Mouse (Mus musculus): ENCODE data around the gene Akain1. TPM values are rescaled to one million over a fixed set of nuclear protein-coding genes. Genes with fewer than 3 reads are reported as not detected.

Gene Akain1
- total RNA-seq, 2 experiments from 2014 or later: not detected

DNA sequence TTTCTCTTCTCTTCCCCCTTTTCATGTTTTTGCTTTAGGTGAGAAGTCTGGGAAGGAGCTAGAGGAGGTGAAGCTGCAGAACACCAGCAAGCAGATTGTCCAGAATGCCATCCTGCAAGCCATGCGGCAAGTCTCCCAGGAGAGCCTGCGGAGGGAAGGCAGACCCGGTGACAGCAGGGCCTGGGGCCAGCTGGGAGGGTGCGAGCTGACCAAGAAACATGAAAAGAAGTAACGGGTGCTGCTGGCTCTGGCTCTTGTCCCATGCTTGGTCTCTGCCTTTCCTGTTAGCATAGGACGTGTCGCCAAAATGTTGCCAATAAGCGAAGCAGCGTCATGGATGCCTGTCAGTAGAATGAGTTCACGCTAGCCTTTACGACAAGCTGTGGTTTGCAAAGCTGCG lies 48.0 kb downstream of the Akain1 start:
- no peak for DNase-seq

DNA sequence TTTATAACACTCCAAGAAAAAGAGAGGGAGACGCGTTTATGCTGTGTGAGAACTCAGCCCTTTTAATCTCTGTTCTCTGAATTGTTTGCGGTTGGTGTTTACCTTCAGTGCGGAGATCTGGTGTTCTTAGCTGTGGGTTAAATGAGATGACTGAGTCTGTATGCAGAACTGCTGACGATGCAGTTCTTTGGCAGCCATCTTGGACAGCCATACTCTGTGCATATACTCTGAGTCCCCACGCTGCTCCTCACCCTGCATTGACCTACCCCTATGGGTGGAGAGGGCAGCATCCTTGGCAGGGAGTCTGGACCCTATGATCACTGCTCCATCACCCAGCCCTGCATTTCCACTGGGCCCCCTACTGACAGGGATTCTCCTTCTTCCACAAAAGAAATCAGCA lies 48.8 kb downstream of the Akain1 start:
- DNase-seq: no peak

DNA sequence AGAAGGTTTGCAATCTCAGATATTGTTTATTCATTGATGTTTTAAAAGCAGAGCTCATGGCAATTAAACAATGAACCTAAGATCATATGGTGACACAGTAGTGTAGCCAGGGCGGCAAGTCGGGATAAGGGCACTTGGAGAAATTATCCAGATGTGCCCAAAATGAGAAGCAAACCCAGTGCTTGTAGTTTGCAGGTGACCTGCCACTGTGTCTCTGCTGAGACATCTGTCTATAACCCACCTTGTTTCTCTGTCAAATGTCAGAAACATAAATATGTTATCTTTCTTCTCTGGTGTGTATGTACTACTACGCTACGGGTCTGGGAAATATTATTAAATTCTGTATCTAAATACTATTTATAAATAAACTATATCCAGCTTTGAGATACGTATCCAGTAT lies 49.7 kb downstream of the Akain1 start:
- DNase-seq: no peak

DNA sequence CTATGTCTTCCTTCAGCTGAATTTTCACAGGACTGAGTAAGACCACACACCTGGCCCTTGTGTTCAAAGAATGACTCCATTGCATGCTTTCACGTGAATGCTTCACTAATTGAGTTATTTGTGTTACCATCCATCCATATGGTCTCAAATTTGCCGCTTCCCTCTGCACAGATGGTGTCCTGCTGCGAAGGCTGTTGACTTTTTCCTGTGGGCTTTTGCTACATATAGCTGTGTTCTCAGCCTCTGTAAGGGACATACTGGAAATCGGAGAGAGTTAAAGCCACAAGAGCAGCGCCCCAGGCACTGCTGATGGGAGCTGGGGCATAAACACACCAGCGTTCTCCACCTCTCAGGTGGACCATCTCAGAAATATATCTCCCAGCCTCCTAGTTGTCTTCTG lies 53.2 kb downstream of the Akain1 start:
- no peak for DNase-seq

DNA sequence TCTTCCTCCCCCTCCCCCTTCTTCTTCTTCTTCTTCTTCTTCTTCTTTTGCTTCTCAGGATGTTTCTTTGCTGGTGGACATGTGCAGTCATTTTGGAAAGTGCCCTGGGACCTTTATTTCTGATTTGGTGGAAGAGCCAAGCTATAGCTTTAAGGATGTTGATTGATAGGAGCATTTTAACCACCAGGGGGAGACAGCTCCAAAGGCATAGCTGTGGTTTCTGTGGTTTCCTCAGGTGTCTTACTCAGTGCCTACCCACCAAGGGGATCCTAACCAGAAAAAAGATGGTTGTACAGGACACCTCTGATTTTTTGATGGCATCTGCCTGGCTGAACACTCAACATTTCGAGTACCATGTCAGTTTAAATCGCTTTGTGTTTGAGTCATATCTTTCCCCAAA lies 56.4 kb downstream of the Akain1 start:
- no peak for DNase-seq

DNA sequence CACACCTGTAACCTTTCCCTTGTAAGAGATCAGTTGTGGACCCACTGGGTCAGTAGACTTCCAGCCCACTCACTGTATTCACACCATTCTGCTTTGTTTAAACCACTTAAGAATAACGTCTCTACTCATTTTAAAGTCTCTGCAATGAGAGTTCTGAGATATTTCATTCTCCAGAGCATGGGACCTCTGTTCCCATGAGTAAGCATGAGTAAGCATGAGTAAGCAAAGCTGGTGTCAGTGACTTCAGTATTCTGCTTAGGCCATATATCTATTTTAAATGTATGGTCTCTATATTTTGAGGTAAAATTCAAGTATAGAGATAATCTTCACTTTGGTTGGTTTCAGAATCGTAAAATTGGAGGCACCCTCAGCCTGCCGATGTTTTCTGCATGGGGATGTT lies 57.0 kb downstream of the Akain1 start:
- no peak for DNase-seq

DNA sequence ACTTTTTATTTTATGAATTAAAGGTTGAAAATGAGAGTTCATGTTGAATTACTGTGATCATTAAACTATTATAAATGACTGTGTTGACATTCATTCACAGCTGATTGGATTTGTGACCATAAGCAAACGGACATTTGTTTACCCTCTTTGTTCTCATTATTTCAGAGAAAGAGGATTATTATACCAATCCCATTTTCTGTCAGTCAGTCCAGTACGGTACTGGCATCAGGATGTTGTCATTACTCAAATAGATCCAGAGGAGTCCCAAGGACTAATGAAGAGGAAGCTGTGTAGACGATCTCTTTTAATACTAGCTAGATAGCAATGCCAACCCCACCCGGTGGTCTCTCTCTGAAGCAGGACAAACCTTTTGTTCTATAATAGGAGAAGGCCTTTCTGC lies 58.2 kb downstream of the Akain1 start:
- no peak for DNase-seq

DNA sequence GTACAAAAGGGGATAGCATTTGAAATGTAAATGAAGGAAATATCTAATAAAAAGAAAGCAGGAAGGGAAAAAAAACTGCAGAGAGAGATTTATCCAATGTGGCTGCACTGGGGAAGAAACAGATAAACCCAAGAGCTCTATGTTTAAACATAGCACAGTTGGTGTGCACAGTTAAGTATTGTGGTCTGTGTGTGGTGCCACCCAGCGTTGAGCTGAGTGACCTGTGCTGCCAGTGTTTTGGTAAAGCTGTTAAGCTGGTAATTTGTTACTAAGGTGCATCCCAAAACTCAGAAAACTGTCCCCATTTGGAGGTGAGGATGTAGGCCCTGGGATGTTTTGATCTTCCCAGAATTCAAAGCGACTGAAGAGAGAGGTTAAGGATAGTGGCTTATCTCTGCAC lies 59.8 kb downstream of the Akain1 start:
- DNase-seq: no peak

DNA sequence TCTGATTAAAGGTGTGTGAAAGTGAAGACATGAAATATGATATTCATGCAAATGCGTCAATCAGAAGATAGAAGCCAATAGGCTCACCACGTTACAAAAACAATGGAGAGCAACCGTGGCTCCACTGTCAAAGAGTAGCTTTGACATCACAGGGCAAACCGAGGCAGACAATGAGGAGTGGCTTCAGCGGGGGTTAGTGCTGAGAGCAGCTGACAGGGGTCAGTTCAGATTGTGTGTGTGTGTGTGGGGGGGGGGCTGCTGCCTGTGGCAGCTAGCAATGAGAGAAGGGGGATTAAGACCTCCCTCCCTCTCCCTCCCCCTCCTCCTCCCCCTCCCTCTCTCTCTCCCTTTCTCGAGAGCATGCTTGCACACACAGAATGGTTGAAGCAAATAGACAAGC lies 60.3 kb downstream of the Akain1 start:
- no peak for DNase-seq

DNA sequence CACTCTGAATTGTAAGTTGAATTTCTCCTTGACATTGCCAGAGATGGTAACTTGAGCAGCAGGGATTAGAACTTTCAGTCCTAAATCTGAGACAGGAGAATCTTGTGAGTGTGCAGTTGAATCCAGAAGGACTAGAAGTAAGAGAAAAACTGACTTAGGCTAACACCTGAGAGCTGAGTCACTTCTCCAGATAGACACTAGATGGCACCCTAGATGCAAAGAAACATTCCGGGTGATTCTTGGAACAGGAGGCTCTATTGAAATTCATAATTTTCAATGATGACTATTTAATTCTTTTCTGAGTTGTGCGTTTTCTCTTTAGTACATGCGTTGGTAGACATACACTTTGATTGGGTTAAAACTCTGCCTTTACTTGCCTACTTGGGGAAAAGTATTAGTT lies 66.9 kb downstream of the Akain1 start:
- DNase-seq: no peak

DNA sequence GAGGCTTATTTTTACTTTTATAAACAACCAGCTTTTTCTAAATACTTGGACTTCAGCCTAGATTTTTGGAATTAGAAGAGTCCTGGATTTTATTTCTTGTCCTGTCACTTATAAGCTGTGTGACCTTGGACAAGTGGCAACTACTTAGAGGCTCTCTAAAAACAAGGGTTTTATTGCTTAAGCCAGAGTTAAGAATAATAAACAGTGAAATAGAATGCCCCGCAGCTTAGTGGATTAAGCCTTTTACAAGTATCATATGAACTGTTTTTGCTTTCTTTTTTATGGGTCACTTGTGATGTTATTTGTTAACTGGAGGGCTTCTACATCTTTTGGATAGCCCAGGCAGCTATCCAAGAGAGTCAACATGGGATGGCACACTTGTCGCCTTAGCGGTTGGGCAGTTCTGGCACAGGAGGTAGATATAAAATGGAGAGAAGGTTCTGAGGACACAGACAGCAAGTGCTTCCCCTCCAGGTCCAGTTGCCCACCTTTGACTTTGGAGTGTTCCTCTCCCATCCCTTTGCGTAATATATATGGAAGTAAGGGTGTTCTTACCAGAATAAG lies 77.3 kb downstream of the Akain1 start:
- no peak for DNase-seq

DNA sequence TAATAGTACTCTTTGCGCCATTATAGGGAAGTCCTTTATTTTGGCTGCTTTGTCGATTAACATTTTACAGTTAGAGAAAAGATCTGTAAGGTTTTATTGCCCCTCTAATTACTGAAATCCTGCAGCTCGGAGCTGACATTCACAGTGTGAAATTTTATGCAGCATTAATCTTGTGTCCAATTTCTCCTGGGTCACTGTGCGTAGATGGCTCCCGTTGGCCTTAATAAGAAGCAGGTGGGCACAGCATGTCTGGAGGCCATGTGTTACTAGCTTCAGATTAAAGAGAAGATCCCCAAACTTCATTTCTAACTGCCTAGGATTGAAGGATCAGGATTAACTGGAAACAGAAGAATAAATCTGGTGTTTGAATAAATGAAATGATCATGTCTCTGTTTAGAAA lies 92.3 kb downstream of the Akain1 start:
- DNase-seq: no peak

Other genes with a start within 250 kb of the Akain1 start
- gene Zbtb14, start 56.3 kb upstream of the Akain1 start, total RNA-seq (2021): 1 to 10 TPM; 6.2 to 8.3 TPM

Data from gastrocnemius, postnatal 25 days (tissue).